Mouse (Mus musculus) heart, adult 2 months (tissue): Measurements from ENCODE around the gene Rnf126. TPM values are rescaled to one million over a fixed set of nuclear protein-coding genes. Genes with fewer than 3 reads are reported as not detected.
A peak's percentile ranks its signal among the peaks of the same experiment; 100 is the strongest.

Experiments used
- DNase-seq, 2 experiments: peaks; one replicate each; pipeline ENCODE4 v3.0.0; 2021
- H3K27ac ChIP-seq: fragments of 200-600 bp; 2 replicates; pipeline ENCODE4 v1.8.1; 2022
- H3K27me3 ChIP-seq: fragments of 200-500 bp; 2 replicates; pipeline ENCODE4 v1.6.1; 2012; ENCODE audit warnings: mild to moderate bottlenecking, low read length, inconsistent platforms, mixed read lengths; ENCODE audit not compliant: control insufficient read depth, insufficient read depth
- H3K36me3 ChIP-seq: fragments of 200-500 bp; 2 replicates; pipeline ENCODE4 v1.6.1; 2012; ENCODE audit warnings: low read length, inconsistent platforms; ENCODE audit not compliant: control insufficient read depth, insufficient read depth
- H3K4me1 ChIP-seq: fragments of 200-500 bp; 2 replicates; pipeline ENCODE4 v1.6.1; 2011; ENCODE audit warnings: low read length; ENCODE audit not compliant: control insufficient read depth, insufficient read depth
- H3K4me3 ChIP-seq: fragments of 200-600 bp; 2 replicates; pipeline ENCODE4 v1.8.1; 2022
- H3K79me2 ChIP-seq: fragments of 200-500 bp; replicated peaks from 2 replicates; pipeline ENCODE4 v1.6.1; 2012; ENCODE audit warnings: mild to moderate bottlenecking, inconsistent platforms, low read length, moderate library complexity, mixed read lengths; ENCODE audit not compliant: control insufficient read depth, insufficient read depth
- H3K9ac ChIP-seq: fragments of 200-500 bp; 2 replicates; pipeline ENCODE4 v1.6.1; 2012; ENCODE audit warnings: low read depth, mild to moderate bottlenecking, control low read depth, inconsistent platforms, low read length, mixed read lengths
- CTCF ChIP-seq: fragments of 200-600 bp; IDR thresholded peaks from 2 replicates; pipeline ENCODE4 v1.8.1; 2022; ENCODE audit warnings: antibody characterized with exemption, mild to moderate bottlenecking, moderate library complexity
- EP300 ChIP-seq: fragments of 200-500 bp; IDR thresholded peaks from 2 replicates; pipeline ENCODE4 v1.6.1; 2011; ENCODE audit warnings: low read depth, low read length, control low read depth; ENCODE audit not compliant: insufficient read depth
- POLR2A ChIP-seq: fragments of 200-500 bp; IDR thresholded peaks from 2 replicates; pipeline ENCODE4 v1.6.1; 2011; ENCODE audit warnings: mild to moderate bottlenecking, low read depth, low read length, control low read depth; ENCODE audit not compliant: insufficient read depth
- WGBS: fragments of 180-500 bp; shearing (Covaris S2); methylation state at CpG from one replicate; pipeline ENCODE4 v1.1.7; 2018; 5-methylcytosine and 5-hydroxymethylcytosine counted together
- intact Hi-C: fragments of 180-260 bp; cut with DNase I; formaldehyde crosslinking; loops from one replicate; pipeline ENCODE4 v1.15.1; 2025
- polyA plus RNA-seq: library from polyadenylated mRNA; depleted of rRNA; stranded (reverse); fragments of >200 nt; gene quantifications from 2 replicates; pipeline ENCODE4 v1.2.3, GENCODE M21; 2012
- total RNA-seq, 2 experiments: library from RNA; stranded (reverse); gene quantifications; 2 replicates each; pipeline ENCODE4 v1.2.3; 2021

Rnf126 gene
- total and polyA plus RNA-seq, 3 experiments: 22.9 to 48.0 (median 23.6) TPM

- peak; percentile 89 to 94 for DNase-seq
- peak overlapping the region; percentile 92 for H3K9ac ChIP-seq
- H3K27ac ChIP-seq: peak overlapping the region; percentile 97
- H3K4me3 ChIP-seq: peak overlapping the region; percentile 67
- peak; percentile 96 for TF ChIP-seq POLR2A
- TF ChIP-seq EP300: peak; percentile 96
- no peak for TF ChIP-seq CTCF
- H3K27me3 ChIP-seq: no peaks in the 10 kb centered on the region
- peaks cover 3% of the 10 kb centered on the region; the same call in 1 of the 2 replicates for H3K36me3 ChIP-seq
- H3K4me1 ChIP-seq: peaks cover 18% of the 10 kb centered on the region
- no peaks in the 10 kb centered on the region for H3K79me2 ChIP-seq
- intact Hi-C loops: loop anchor here (1.0 kb wide), 1 partner anchor 13 kb away; no protein-coding TSS in a partner anchor
- WGBS: 24% methylated on average over 10 of the region's 10 CpGs
Observed at GRCm38 (mm10) chr10:79794491-79794931, 27.8 kb upstream of the Rnf126 start.

DNA sequence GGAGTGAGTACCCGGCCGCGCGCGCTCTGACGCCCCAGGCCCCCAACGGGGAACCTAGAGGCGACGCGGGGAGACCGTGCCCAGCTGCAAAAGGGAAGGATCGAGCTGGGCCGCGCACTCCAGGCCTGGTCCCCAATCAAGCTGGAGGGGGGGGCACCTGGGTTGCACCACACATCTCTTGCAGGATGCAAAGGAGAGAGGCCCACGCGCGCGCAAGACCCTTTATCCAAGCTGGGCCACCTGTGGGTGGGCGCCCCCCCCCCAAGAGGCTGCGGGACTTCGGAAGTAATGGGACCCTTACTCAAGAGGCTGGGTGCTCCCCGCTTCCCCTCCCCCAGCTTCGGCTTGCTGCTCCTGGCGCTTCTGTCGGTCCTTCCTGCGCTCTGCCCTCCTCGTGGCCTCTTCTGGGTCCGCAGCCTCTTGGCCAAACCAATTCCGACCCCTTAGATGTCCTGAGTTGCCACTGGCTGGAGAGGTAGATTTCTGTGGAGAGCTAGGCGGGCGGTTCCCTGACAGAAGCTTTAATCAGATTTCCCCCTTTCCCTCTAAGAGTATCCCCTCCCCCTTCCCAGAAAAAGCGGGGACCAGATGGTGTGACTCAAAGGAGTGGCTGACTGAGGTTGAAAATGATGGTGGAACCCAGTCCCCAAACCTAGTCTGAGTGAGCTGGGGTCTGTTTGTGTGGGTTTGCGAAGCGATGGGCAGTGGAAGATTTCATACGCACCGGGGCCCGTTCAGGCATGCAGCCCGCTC, 27.2 kb upstream of the Rnf126 start:
- intact Hi-C loops: loop anchor here (1.0 kb wide), 2 partner anchors 13 to 18 kb away; no protein-coding TSS in a partner anchor
- DNase-seq: peak in 1 of 2 experiments; percentile 71
- Histone ChIP-seq H3K27me3 (no peaks in the 10 kb centered on the region), H3K36me3 (peaks cover 3% of the 10 kb centered on the region; the same call in 1 of the 2 replicates), H3K9ac (peak overlapping the region; percentile 92), H3K4me1 (peaks cover 18% of the 10 kb centered on the region), H3K4me3 (peak overlapping the region; percentile 67), H3K79me2 (no peaks in the 10 kb centered on the region), H3K27ac (peak overlapping the region; percentile 97)
- 8% methylated on average over 34 of the region's 38 CpGs for WGBS
- TF ChIP-seq CTCF: no peak
- TF ChIP-seq POLR2A: no peak
- no peak for TF ChIP-seq EP300

GRCm38 (mm10) chr10:79793051-79793737, 26.4 kb upstream of the Rnf126 start, which contains the start of gene Palm:
Gene Palm, plus strand, starts transcription at chr10:79793572.
- peak; percentile 89 to 92 for DNase-seq
- Histone ChIP-seq H3K4me3 (peak within 1 kb of the TSS; percentile 67), H3K27ac (peak within 1 kb of the TSS; percentile 97), H3K27me3 (no peaks in the 10 kb centered on the region), H3K4me1 (peaks cover 17% of the 10 kb centered on the region), H3K79me2 (no peaks in the 10 kb centered on the region), H3K9ac (peak within 1 kb of the TSS; percentile 92), H3K36me3 (peaks cover 3% of the 10 kb centered on the region; the same call in 1 of the 2 replicates)
- WGBS: 5% methylated on average over 50 of the region's 51 CpGs
- intact Hi-C loops: loop anchor here (1.0 kb wide), 1 partner anchor 19 kb away; no protein-coding TSS in a partner anchor
- TF ChIP-seq CTCF (peak; percentile 95), EP300 (no peak)

GRCm38 (mm10) chr10:79792339-79793040, 25.7 kb upstream of the Rnf126 start:
- no peak overlapping the region for H3K9ac ChIP-seq
- no peaks in the 10 kb centered on the region for H3K79me2 ChIP-seq
- H3K36me3 ChIP-seq: peaks cover 3% of the 10 kb centered on the region; the same call in 1 of the 2 replicates
- 82% methylated on average over 5 of the region's 5 CpGs for WGBS
- H3K27ac ChIP-seq: peak overlapping the region; percentile 97
- intact Hi-C loops: loop anchor here (1.0 kb wide), 1 partner anchor 20 kb away; no protein-coding TSS in a partner anchor
- TF ChIP-seq CTCF (no peak), POLR2A (no peak), EP300 (no peak)
- no peak overlapping the region for H3K4me3 ChIP-seq
- DNase-seq: no peak
- no peaks in the 10 kb centered on the region for H3K27me3 ChIP-seq
- peaks cover 11% of the 10 kb centered on the region for H3K4me1 ChIP-seq

GRCm38 (mm10) chr10:79790861-79791260, 24.1 kb upstream of the Rnf126 start, which contains the start of gene Prss57:
Gene Prss57, minus strand, starts transcription at chr10:79790961.
- H3K9ac ChIP-seq: no peak within 1 kb of the TSS
- DNase-seq: no peak
- TF ChIP-seq EP300: no peak
- no peak for TF ChIP-seq CTCF
- no peak for TF ChIP-seq POLR2A
- peaks cover 8% of the 10 kb centered on the region for H3K4me1 ChIP-seq
- H3K79me2 ChIP-seq: no peaks in the 10 kb centered on the region
- intact Hi-C loops: no loop called here
- no peak within 1 kb of the TSS for H3K4me3 ChIP-seq
- no peaks in the 10 kb centered on the region for H3K27me3 ChIP-seq
- WGBS: 89% methylated on average over 4 of the region's 4 CpGs
- H3K27ac ChIP-seq: no peak within 1 kb of the TSS
- H3K36me3 ChIP-seq: peaks cover 3% of the 10 kb centered on the region; the same call in 1 of the 2 replicates
